Mouse (Mus musculus): ENCODE results near the gene Gm20388.

- TF ChIP-seq CTCF (IDR thresholded peaks at IDR 0.05; ENCODE audit: low read depth) (no peak), EP300 (IDR thresholded peaks at IDR 0.05; ENCODE audit: low read depth) (no peak)
Observed at GRCm38 (mm10) chr8:122571750-122572267, 2661.2 kb downstream of the Gm20388 start.
